Mouse (Mus musculus): ENCODE data around the gene Meis3. TPM values are rescaled to one million over a fixed set of nuclear protein-coding genes. Genes with fewer than 3 reads are reported as not detected.

Gene Meis3
- total RNA-seq (2023) = under 1 TPM in 1 of 2 experiments, not detected in 1; 0.31 TPM

DNA sequence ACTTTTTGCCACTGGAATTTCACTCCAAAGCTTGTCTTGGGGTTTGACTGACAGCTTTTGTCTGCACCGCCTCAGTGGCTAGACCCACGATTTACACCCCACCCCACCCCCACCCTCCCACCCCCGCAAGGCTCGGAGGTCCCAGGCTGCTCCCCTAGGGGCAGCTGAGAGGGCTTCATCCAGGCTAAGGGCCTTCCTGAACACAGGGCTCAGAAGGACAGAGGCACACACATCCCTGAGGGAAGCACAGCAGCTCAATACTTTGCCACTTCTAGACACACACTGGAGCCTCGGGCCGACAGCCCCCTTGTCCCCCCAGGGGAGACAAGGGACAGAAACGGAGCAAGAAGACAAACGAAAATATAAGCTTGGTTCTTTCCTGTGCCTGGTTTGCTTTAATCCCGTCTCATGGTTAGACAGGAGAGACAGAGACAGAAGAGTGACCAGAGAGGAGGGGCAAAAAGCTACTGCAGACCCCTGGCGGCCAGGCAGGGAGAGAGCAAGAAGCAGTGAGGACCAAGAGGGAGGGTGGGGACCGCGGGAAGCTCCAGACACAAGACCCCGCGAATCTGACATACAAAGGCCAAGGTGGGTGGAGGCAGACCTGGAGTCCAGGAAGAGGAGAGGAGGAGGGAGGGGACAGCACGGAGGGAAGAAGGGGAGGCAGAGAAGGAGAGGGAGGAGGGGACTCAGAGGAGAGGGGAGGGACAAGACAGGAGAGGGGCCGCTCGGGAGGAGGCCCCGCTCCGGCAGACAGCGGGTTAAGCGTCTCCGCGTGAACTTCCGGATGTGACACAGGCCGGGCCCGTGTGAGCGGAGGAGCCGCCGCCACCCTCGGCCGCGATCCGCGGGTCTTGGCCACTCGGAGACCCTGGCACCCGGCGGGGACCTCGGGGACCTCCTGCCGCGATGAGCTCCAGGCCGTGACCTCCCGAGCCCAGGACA, at the start of gene Meis3:
Gene Meis3, plus strand, starts transcription at position 494 of the 945 bp plus-strand sequence.

DNA sequence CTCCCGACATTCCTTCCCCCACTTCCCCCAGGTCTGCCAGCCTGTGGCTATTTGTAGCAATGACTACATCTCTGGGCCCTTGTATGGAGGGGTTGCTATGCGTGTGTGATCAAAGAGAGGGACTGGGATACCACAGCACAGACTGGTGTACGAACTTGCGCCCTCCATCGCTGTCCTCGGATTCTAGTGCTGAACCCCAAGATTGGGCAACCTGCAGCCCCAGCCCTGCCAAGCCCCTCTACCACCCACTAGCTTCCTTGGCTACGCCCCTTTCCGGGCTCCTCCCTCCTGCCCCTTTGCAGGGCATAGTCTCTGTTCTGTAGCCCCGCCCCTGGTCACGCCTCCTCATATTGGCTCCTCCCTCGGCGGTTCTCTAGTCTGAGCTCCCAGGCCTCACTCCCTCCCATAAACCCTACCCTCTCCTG, 45.5 kb upstream of the Meis3 start, which contains the start of gene Slc8a2:
Gene Slc8a2, plus strand, starts transcription at position 406 of the 425 bp plus-strand sequence.

DNA sequence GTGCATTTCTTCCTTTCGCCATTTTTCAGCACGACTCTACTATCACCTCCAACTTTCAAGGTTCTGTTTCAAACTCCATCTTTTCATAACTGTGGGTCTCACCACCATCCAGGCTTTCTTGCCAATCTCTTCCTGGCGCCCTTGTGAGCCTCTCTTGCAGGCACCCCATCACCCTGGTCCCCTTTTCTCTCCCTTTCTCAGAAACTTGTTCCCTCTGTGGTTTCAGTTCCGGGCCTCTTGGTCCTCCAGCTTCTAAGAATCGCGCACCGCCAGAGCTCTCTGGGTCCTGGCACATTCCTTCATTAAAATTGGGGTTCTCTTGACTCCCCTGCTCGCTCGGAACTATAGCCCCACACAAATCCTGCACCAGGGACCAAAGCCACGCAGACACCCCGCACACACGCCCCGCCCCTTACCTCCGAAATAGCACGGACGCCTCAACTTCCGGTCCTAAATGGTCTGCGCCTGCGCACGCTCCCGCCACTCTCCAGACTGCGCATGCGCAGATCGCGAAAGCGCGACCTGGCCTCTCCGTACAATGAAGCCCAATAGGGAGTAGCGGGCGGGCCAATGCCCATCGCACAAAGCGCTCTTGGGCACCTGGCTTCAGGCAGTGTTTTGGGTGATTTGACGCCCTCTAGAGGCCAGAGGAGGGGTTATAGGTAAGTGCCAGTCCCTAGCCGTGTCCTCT, 46.8 kb downstream of the Meis3 start, which contains the start of gene Dhx34:
Gene Dhx34, minus strand, starts transcription at position 456 of the 691 bp plus-strand sequence.

Other genes starting within 250 kb of the Meis3 start
- 100 to 1,000 TPM; 141 to 146 TPM for gene Nop53, start 229.0 kb upstream of the Meis3 start, total RNA-seq (2023)
- under 1 TPM; 0.24 to 0.53 TPM for gene Ehd2, start 207.5 kb upstream of the Meis3 start, total RNA-seq (2023)
- 10 to 100 TPM; 24.9 to 29.6 TPM for gene Bicra, start 127.2 kb upstream of the Meis3 start, total RNA-seq (2023)
- under 1 TPM; 0.28 to 0.40 TPM for gene Zfp541, start 113.3 kb upstream of the Meis3 start, total RNA-seq (2023)
- gene Napa, start 76.6 kb upstream of the Meis3 start, total RNA-seq (2023) = 100 to 1,000 TPM; 121 to 141 TPM
- gene Kptn, start 55.2 kb upstream of the Meis3 start, total RNA-seq (2023) = 10 to 100 TPM; 15.0 to 19.8 TPM
- not detected for gene Slc8a2, start 45.3 kb upstream of the Meis3 start, total RNA-seq (2023)
- 10 to 100 TPM; 21.4 to 24.2 TPM for gene Dhx34, start 46.9 kb downstream of the Meis3 start, total RNA-seq (2023)
- gene C5ar2, start 69.1 kb downstream of the Meis3 start, total RNA-seq (2023) = 10 to 100 TPM; 24.0 to 25.0 TPM
- 100 to 1,000 TPM; 318 to 350 TPM for gene C5ar1, start 84.5 kb downstream of the Meis3 start, total RNA-seq (2023)
- 10 to 100 TPM; 11.0 to 12.4 TPM for gene Inafm1, start 98.5 kb downstream of the Meis3 start, total RNA-seq (2023)
- gene Ccdc9, start 111.7 kb downstream of the Meis3 start, total RNA-seq (2023) = 100 to 1,000 TPM; 134 to 171 TPM
- 10 to 100 TPM; 24.8 to 27.5 TPM for gene Bbc3, start 133.3 kb downstream of the Meis3 start, total RNA-seq (2023)
- 10 to 100 TPM; 56.1 to 57.2 TPM for gene Sae1, start 212.7 kb downstream of the Meis3 start, total RNA-seq (2023)
- gene Zc3h4, start 225.8 kb downstream of the Meis3 start, total RNA-seq (2023) = 10 to 100 TPM; 58.3 to 67.7 TPM